Mouse (Mus musculus) large intestine, adult 2 months (tissue): Measurements from ENCODE around the gene Klhl5. TPM values are rescaled to one million over a fixed set of nuclear protein-coding genes. Genes with fewer than 3 reads are reported as not detected.

Experiments
- DNase-seq: peaks from one replicate; pipeline ENCODE4 v3.0.0-alpha.2; 2012; ENCODE audit warnings: low read depth, low spot score
- WGBS: fragments of 180-500 bp; shearing (Covaris S2); methylation state at CpG from one replicate; pipeline ENCODE4 v1.1.7; 2018; 5-methylcytosine and 5-hydroxymethylcytosine counted together
- polyA plus RNA-seq: library from polyadenylated mRNA; depleted of rRNA; stranded (reverse); fragments of >200 nt; gene quantifications from 2 replicates; pipeline ENCODE4 v1.2.3, GENCODE M21; 2012; rRNA removed

The Klhl5 gene
- polyA plus RNA-seq, 1 experiment = 8.1 TPM

- 51% methylated on average over 13 of the region's 13 CpGs for WGBS
- no peak for DNase-seq
These were observed 68.7 kb downstream of the Klhl5 start for GRCm38 (mm10) chr5:65175918-65176484.

- no peak for DNase-seq
- 24% methylated on average over 11 of the region's 11 CpGs for WGBS
These were observed 69.7 kb downstream of the Klhl5 start for GRCm38 (mm10) chr5:65177026-65177514.

DNA sequence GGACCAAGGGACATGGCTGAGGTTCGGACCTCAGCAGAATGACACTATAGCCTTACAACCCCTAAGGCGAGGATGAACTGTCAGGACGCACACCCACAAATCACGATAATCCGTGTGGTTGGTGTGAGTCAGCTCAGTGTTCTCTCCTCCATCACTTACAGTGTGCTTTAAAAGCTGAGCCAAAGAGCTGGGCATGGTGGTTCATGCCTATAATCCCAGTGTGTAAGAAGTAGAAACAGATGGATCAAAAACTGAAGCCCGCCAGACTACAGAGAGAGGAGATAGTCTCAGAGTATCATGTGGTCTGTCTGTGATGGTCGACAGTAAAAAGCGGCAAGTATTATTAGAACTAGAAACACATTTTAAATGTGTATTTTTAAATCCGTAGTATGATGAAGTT lies 71.1 kb downstream of the Klhl5 start:
- no peak for DNase-seq
- WGBS = 94% methylated on average over 9 of the region's 9 CpGs

GRCm38 (mm10) chr5:65181160-65181793 lies 73.9 kb downstream of the Klhl5 start:
- 83% methylated on average over 21 of the region's 21 CpGs for WGBS

DNA sequence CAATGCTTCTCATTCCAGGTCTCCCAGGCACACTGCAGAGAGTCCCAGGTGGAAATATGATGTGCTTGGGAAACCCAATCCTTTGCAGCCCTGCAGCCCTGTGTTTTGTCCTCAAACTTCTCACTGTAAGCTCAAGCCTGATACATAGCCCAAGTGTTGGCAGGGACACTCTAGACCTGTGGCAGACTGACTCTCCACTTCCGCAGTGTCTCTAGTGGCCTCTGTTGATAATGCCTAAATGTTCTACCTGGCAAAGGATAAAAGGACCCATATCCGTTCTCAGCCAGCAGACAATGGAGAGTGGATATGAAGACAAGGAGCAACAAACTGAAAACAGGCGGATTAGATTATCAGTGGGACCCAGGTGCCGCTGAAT lies 74.4 kb downstream of the Klhl5 start:
- WGBS = 71% methylated on average over 4 of the region's 4 CpGs
- no peak for DNase-seq

More at GRCm38 (mm10) chr5:65181160-65181793, 73.9 kb downstream of the Klhl5 start:
- DNase-seq = no peak

DNA sequence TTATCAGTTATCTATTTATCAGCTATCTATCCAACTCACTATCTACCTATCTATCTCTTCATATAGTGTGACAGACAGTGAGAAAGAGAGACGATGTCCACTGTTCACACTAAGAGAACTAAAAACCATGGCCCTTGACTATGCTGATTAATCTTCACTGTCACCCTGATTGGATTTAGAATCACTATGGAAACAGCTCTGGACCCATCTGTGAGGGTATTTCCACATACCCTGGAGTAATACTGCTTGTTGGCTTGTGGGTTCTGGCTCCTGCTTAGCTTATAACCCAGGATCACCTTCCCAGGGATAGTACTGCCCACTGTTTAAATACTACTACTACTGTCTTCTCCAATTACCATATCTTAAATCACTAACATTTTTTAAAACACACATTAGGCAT lies 74.9 kb downstream of the Klhl5 start:
- no peak for DNase-seq
- 92% methylated on average over 1 of the region's 1 CpGs for WGBS

DNA sequence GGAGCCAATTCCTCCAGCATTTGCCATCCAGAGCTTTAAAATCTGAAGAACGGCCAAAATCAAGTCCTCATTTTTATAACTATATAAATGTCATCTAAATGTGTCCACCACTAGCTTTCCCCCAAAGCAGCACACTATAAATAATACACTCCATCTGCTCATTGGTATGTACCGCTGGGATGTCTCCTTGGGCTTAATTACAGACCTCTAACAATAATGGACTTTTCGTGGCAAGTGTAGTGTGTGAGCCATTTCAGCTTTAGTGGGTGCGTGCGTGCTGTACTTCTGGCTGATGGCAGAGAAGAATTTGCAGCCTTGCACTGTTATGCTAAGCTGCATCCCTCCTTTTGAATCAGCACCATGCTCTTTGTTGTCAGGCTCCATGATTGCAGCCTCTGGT lies 84.3 kb downstream of the Klhl5 start:
- WGBS = 87% methylated on average over 5 of the region's 5 CpGs
- DNase-seq = no peak

DNA sequence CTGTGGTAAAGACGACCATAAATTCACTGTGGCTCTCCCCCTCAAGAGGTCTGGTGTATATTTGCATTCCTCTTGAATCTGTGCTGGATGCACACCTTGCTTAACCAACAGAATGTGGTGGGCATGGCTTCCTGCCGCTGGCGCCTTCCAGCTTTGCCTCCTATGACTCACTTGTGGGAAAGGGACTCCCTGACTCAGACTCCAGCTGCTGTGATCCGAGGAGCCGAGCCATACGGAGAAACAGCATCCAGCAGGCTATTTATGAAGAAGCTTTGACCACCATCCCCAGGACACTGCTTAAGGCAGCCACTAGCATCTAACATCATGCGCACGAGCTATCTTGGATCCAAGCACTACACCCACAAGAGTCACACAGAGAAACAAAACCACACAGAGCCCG lies 87.1 kb downstream of the Klhl5 start:
- WGBS = 71% methylated on average over 9 of the region's 9 CpGs
- no peak for DNase-seq

DNA sequence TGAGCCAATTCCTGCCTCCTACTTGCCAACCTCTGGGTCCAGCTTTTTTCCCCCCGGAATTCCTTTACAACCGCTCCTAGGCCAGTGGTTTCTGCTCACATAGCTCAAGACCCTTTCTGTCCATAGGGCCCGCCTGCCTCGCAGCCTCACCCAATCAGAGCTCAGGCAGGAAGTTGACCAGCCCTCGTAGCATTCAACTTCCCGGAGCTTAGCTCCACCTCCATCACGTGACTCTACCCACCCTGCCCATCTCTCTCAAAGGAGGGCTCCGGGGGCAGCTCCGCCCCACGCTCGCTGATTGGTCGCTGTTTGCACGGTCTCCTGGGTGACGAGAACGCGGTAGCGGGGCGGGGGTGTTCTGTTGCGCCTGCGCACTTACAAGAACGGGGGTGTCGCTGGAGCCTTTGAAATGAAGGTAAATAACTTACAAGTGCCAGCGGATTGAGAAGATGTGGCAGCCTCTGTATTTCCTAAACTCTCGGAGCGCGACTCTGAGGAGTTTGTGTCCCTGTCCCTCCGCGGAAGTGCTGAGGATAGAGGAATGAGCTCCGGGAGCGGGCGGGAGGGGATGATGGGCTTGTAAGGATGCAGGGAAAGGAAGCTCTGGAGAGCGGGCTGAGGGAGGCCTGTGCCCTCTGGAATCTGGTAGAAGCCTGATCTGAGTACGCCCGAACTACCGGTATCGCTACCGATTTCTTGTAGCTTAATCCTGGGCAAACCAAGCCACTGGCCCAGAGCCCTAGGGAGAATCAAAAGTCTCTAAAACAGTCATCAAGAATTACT lies 92.2 kb downstream of the Klhl5 start, which contains the start of gene Wdr19:
Gene Wdr19 (plus strand): TSS at position 351 of the 783 bp plus-strand sequence.
- DNase-seq = peak; percentile 98
- under 1% methylated on average over 37 of the region's 37 CpGs for WGBS

GRCm38 (mm10) chr5:65204726-65205125 lies 97.4 kb downstream of the Klhl5 start:
- WGBS = 85% methylated on average over 2 of the region's 2 CpGs
- DNase-seq = no peak

GRCm38 (mm10) chr5:65213321-65213720 lies 106.0 kb downstream of the Klhl5 start:
- 26% methylated on average over 7 of the region's 7 CpGs for WGBS
- DNase-seq = no peak

Other genes with a start within 250 kb of the Klhl5 start
- gene Tlr1, start 174.0 kb upstream of the Klhl5 start, polyA plus RNA-seq = 6.0 and 7.7 TPM in 2 replicates
- 0.64 and 1.0 TPM in 2 replicates for gene Tlr6, start 147.4 kb upstream of the Klhl5 start, polyA plus RNA-seq
- 16.8 and 24.0 TPM in 2 replicates for gene Fam114a1, start 137.5 kb upstream of the Klhl5 start, polyA plus RNA-seq
- gene Tmem156, start 15.4 kb upstream of the Klhl5 start, polyA plus RNA-seq = 0.62 and 0.69 TPM in 2 replicates
- 0.72 and 1.7 TPM in 2 replicates for gene Wdr19, start 92.2 kb downstream of the Klhl5 start, polyA plus RNA-seq
- 12.0 and 13.6 TPM in 2 replicates for gene Rfc1, start 228.1 kb downstream of the Klhl5 start, polyA plus RNA-seq
- gene Klb, start 240.8 kb downstream of the Klhl5 start, polyA plus RNA-seq = 0.36 and 0.40 TPM in 2 replicates